Mouse (Mus musculus): ENCODE measurements at regions not wholly inside any gene's neighbourhood (a gene's known extent, or its start where the extent isn't known, plus 50 kb on each side); places are given as distances from the start of the nearest gene placed in this dataset.

GRCm38 (mm10) chr9:33238846-33239245 lies 602.8 kb downstream of the Ets1 start:
- Histone ChIP-seq H3K36me3 (no peaks in the 10 kb centered on the region), H3K27me3 (ENCODE audit: insufficient read depth, poor library complexity, severe bottlenecking) (no peaks in the 10 kb centered on the region), H3K27ac (no peak overlapping the region), H3K4me3 (no peak overlapping the region), H3K4me1 (no peaks in the 10 kb centered on the region), H3K9me3 (no peaks in the 10 kb centered on the region)
- 59% methylated on average over 2 of the region's 2 CpGs for WGBS
- no peak for DNase-seq (ENCODE audit: low spot score)

- no peaks in the 10 kb centered on the region for H3K36me3 ChIP-seq
- H3K4me3 ChIP-seq: no peak overlapping the region
- H3K27ac ChIP-seq: no peak overlapping the region
- H3K4me1 ChIP-seq: no peaks in the 10 kb centered on the region
- H3K27me3 ChIP-seq (ENCODE audit: insufficient read depth, poor library complexity, severe bottlenecking): no peaks in the 10 kb centered on the region
- WGBS: 67% methylated on average over 1 of the region's 1 CpGs
- no peak for DNase-seq (ENCODE audit: low spot score)
- no peaks in the 10 kb centered on the region for H3K9me3 ChIP-seq
Measured at GRCm38 (mm10) chr9:33240506-33240905, 604.5 kb downstream of the Ets1 start.

- 75% methylated on average over 3 of the region's 3 CpGs for WGBS
- Histone ChIP-seq H3K36me3 (no peaks in the 10 kb centered on the region), H3K4me3 (no peak overlapping the region), H3K4me1 (no peaks in the 10 kb centered on the region), H3K27me3 (ENCODE audit: insufficient read depth, poor library complexity, severe bottlenecking) (no peaks in the 10 kb centered on the region), H3K9me3 (no peaks in the 10 kb centered on the region), H3K27ac (no peak overlapping the region)
- DNase-seq (ENCODE audit: low spot score): no peak
Measured at GRCm38 (mm10) chr9:33240914-33241635, 605.1 kb downstream of the Ets1 start.

- 33% methylated on average over 2 of the region's 2 CpGs for WGBS
- Histone ChIP-seq H3K27me3 (ENCODE audit: insufficient read depth, poor library complexity, severe bottlenecking) (0 out of 2 replicates have a peak, but pooled peaks cover 4% of the 10 kb centered on the region), H3K27ac (no peak overlapping the region), H3K9me3 (no peaks in the 10 kb centered on the region), H3K4me1 (no peaks in the 10 kb centered on the region), H3K4me3 (no peak overlapping the region), H3K36me3 (no peaks in the 10 kb centered on the region)
- no peak for DNase-seq (ENCODE audit: low spot score)
Measured at GRCm38 (mm10) chr9:33246932-33247331, 610.9 kb downstream of the Ets1 start.

GRCm38 (mm10) chr9:33258241-33258640 lies 622.2 kb downstream of the Ets1 start:
- Histone ChIP-seq H3K4me3 (no peak overlapping the region), H3K36me3 (no peaks in the 10 kb centered on the region), H3K9me3 (no peaks in the 10 kb centered on the region), H3K4me1 (no peaks in the 10 kb centered on the region), H3K27me3 (ENCODE audit: insufficient read depth, poor library complexity, severe bottlenecking) (no peaks in the 10 kb centered on the region), H3K27ac (no peak overlapping the region)
- WGBS: 64% methylated on average over 6 of the region's 6 CpGs
- DNase-seq (ENCODE audit: low spot score): no peak

- no peaks in the 10 kb centered on the region for H3K27me3 ChIP-seq (ENCODE audit: insufficient read depth, poor library complexity, severe bottlenecking)
- no peak overlapping the region for H3K27ac ChIP-seq
- no peaks in the 10 kb centered on the region for H3K4me1 ChIP-seq
- no peak for DNase-seq (ENCODE audit: low spot score)
- WGBS: 31% methylated on average over 4 of the region's 4 CpGs
- no peaks in the 10 kb centered on the region for H3K36me3 ChIP-seq
- H3K4me3 ChIP-seq: no peak overlapping the region
- no peaks in the 10 kb centered on the region for H3K9me3 ChIP-seq
Measured at GRCm38 (mm10) chr9:33260171-33260570, 624.1 kb downstream of the Ets1 start.

- 82% methylated on average over 5 of the region's 5 CpGs for WGBS
- Histone ChIP-seq H3K27me3 (ENCODE audit: insufficient read depth, poor library complexity, severe bottlenecking) (no peaks in the 10 kb centered on the region), H3K9me3 (no peaks in the 10 kb centered on the region), H3K4me1 (no peaks in the 10 kb centered on the region), H3K4me3 (no peak overlapping the region), H3K27ac (no peak overlapping the region), H3K36me3 (no peaks in the 10 kb centered on the region)
- DNase-seq (ENCODE audit: low spot score): no peak
Measured at GRCm38 (mm10) chr9:33289381-33289780, 653.4 kb downstream of the Ets1 start.

- no peaks in the 10 kb centered on the region for H3K4me1 ChIP-seq
- no peak overlapping the region for H3K4me3 ChIP-seq
- no peaks in the 10 kb centered on the region for H3K9me3 ChIP-seq
- H3K36me3 ChIP-seq: no peaks in the 10 kb centered on the region
- DNase-seq (ENCODE audit: low spot score): no peak
- no peaks in the 10 kb centered on the region for H3K27me3 ChIP-seq (ENCODE audit: insufficient read depth, poor library complexity, severe bottlenecking)
- H3K27ac ChIP-seq: no peak overlapping the region
Measured at GRCm38 (mm10) chr9:33292116-33292515, 656.1 kb downstream of the Ets1 start.

GRCm38 (mm10) chr9:33295925-33296324 lies 659.9 kb downstream of the Ets1 start:
- WGBS: 18% methylated on average over 2 of the region's 2 CpGs
- no peak overlapping the region for H3K27ac ChIP-seq
- no peak for DNase-seq (ENCODE audit: low spot score)
- H3K9me3 ChIP-seq: no peaks in the 10 kb centered on the region
- H3K4me3 ChIP-seq: no peak overlapping the region
- H3K27me3 ChIP-seq (ENCODE audit: insufficient read depth, poor library complexity, severe bottlenecking): no peaks in the 10 kb centered on the region
- no peaks in the 10 kb centered on the region for H3K36me3 ChIP-seq
- H3K4me1 ChIP-seq: no peaks in the 10 kb centered on the region

GRCm38 (mm10) chr9:33319525-33320025 lies 683.6 kb downstream of the Ets1 start:
- no peaks in the 10 kb centered on the region for H3K4me1 ChIP-seq
- DNase-seq (ENCODE audit: low spot score): no peak
- no peaks in the 10 kb centered on the region for H3K27me3 ChIP-seq (ENCODE audit: insufficient read depth, poor library complexity, severe bottlenecking)
- H3K27ac ChIP-seq: no peak overlapping the region
- no peak overlapping the region for H3K4me3 ChIP-seq
- H3K9me3 ChIP-seq: no peaks in the 10 kb centered on the region
- H3K36me3 ChIP-seq: no peaks in the 10 kb centered on the region
- WGBS: 68% methylated on average over 1 of the region's 1 CpGs

- 57% methylated on average over 2 of the region's 2 CpGs for WGBS
- no peaks in the 10 kb centered on the region for H3K36me3 ChIP-seq
- no peaks in the 10 kb centered on the region for H3K9me3 ChIP-seq
- H3K4me1 ChIP-seq: no peaks in the 10 kb centered on the region
- DNase-seq (ENCODE audit: low spot score): no peak
- no peak overlapping the region for H3K4me3 ChIP-seq
- H3K27ac ChIP-seq: no peak overlapping the region
- H3K27me3 ChIP-seq (ENCODE audit: insufficient read depth, poor library complexity, severe bottlenecking): no peaks in the 10 kb centered on the region
Measured at GRCm38 (mm10) chr9:33327722-33328121, 691.7 kb downstream of the Ets1 start.

- H3K27me3 ChIP-seq (ENCODE audit: insufficient read depth, poor library complexity, severe bottlenecking): no peaks in the 10 kb centered on the region
- H3K9me3 ChIP-seq: no peaks in the 10 kb centered on the region
- H3K27ac ChIP-seq: no peak overlapping the region
- DNase-seq (ENCODE audit: low spot score): no peak
- no peaks in the 10 kb centered on the region for H3K4me1 ChIP-seq
- H3K4me3 ChIP-seq: no peak overlapping the region
- H3K36me3 ChIP-seq: no peaks in the 10 kb centered on the region
Measured at GRCm38 (mm10) chr9:33350258-33350657, 714.2 kb downstream of the Ets1 start.

- Histone ChIP-seq H3K4me1 (no peaks in the 10 kb centered on the region), H3K36me3 (no peaks in the 10 kb centered on the region), H3K27me3 (ENCODE audit: insufficient read depth, poor library complexity, severe bottlenecking) (no peaks in the 10 kb centered on the region), H3K9me3 (no peaks in the 10 kb centered on the region), H3K4me3 (no peak overlapping the region), H3K27ac (no peak overlapping the region)
- WGBS: 67% methylated on average over 2 of the region's 2 CpGs
- no peak for DNase-seq (ENCODE audit: low spot score)
Measured at GRCm38 (mm10) chr9:33356621-33357020, 720.6 kb downstream of the Ets1 start.

- H3K4me1 ChIP-seq: no peaks in the 10 kb centered on the region
- no peaks in the 10 kb centered on the region for H3K9me3 ChIP-seq
- WGBS: 85% methylated on average over 5 of the region's 5 CpGs
- H3K27me3 ChIP-seq (ENCODE audit: insufficient read depth, poor library complexity, severe bottlenecking): no peaks in the 10 kb centered on the region
- no peak overlapping the region for H3K27ac ChIP-seq
- H3K36me3 ChIP-seq: no peaks in the 10 kb centered on the region
- H3K4me3 ChIP-seq: no peak overlapping the region
- no peak for DNase-seq (ENCODE audit: low spot score)
Measured at GRCm38 (mm10) chr9:33360966-33361365, 724.9 kb downstream of the Ets1 start.

Data from heart, embryonic 10.5 days (tissue).